Mouse (Mus musculus) intestine, embryonic 16.5 days (tissue): ENCODE results near the gene Sstr5. TPM values are rescaled to one million over a fixed set of nuclear protein-coding genes. Genes with fewer than 3 reads are reported as not detected.

Experiments used
- ATAC-seq: fragments of 200-750 bp; cut with Nextera tagmentation; 2 replicates; pipeline ENCODE4 v1.8.0; 2017; ENCODE audit warnings: moderate TSS enrichment, moderate library complexity
- H3K27ac ChIP-seq: fragments of 300-500 bp; sonication (generic); 2 replicates; pipeline ENCODE4 v1.5.1; 2014; ENCODE audit warnings: mild to moderate bottlenecking, low read length
- H3K27me3 ChIP-seq: fragments of 300-500 bp; sonication (generic); replicated peaks from 2 replicates; pipeline ENCODE4 v1.6.1; 2014; ENCODE audit warnings: low read length, control low read depth, mixed read lengths; ENCODE audit not compliant: control insufficient read depth, insufficient read depth
- H3K36me3 ChIP-seq: fragments of 300-500 bp; sonication (generic); 2 replicates; pipeline ENCODE4 v1.6.1; 2014; ENCODE audit warnings: low read length, control low read depth; ENCODE audit not compliant: control insufficient read depth, insufficient read depth
- H3K4me1 ChIP-seq: fragments of 300-500 bp; sonication (generic); 2 replicates; pipeline ENCODE4 v1.6.1; 2014; ENCODE audit warnings: low read length, control low read depth, mixed read lengths; ENCODE audit not compliant: control insufficient read depth, insufficient read depth
- H3K4me2 ChIP-seq: fragments of 300-500 bp; sonication (generic); 2 replicates; pipeline ENCODE4 v1.6.1; 2014; ENCODE audit warnings: low read depth, low read length, control low read depth
- H3K4me3 ChIP-seq: fragments of 300-500 bp; sonication (generic); 2 replicates; pipeline ENCODE4 v1.5.1; 2014; ENCODE audit warnings: mild to moderate bottlenecking, low read length
- H3K9ac ChIP-seq: fragments of 300-500 bp; sonication (generic); 2 replicates; pipeline ENCODE4 v1.6.1; 2014; ENCODE audit warnings: low read depth, low read length
- H3K9me3 ChIP-seq: fragments of 300-500 bp; sonication (generic); 2 replicates; pipeline ENCODE4 v1.6.1; 2016; ENCODE audit warnings: low read length, control low read depth; ENCODE audit not compliant: control insufficient read depth
- WGBS: fragments of 180-500 bp; shearing (Covaris S2); extraction: QIAGEN DNeasy Blood & Tissue Kit; methylation state at CpG from one replicate; pipeline ENCODE4 v1.1.7; 2014; 5-methylcytosine and 5-hydroxymethylcytosine counted together
- polyA plus RNA-seq: library from polyadenylated mRNA; unstranded; fragments of >200 nt; fragmentation: Nextera tagmentation; extraction: Ambion mirVana; gene quantifications from 2 replicates; pipeline ENCODE4 v1.2.1, GENCODE M21; 2015

Gene Sstr5
- polyA plus RNA-seq, 1 experiment from 2014 or later: 1.0 TPM

- WGBS: 31% methylated on average over 5 of the region's 5 CpGs
- Histone ChIP-seq H3K9ac (no peak overlapping the region), H3K36me3 (no peaks in the 10 kb centered on the region), H3K9me3 (no peaks in the 10 kb centered on the region), H3K27ac (no peak overlapping the region), H3K4me3 (no peak overlapping the region), H3K4me2 (no peak overlapping the region), H3K4me1 (no peaks in the 10 kb centered on the region), H3K27me3 (no peaks in the 10 kb centered on the region; the same call in 1 of the 2 replicates)
- no peak for ATAC-seq
Observed at GRCm38 (mm10) chr17:25516315-25516714, 19.2 kb upstream of the Sstr5 start.

- Histone ChIP-seq H3K36me3 (no peaks in the 10 kb centered on the region), H3K4me3 (no peak overlapping the region), H3K9me3 (no peaks in the 10 kb centered on the region), H3K9ac (no peak overlapping the region), H3K4me1 (no peaks in the 10 kb centered on the region), H3K27ac (no peak overlapping the region), H3K4me2 (no peak overlapping the region), H3K27me3 (no peaks in the 10 kb centered on the region; the same call in 1 of the 2 replicates)
- ATAC-seq: no peak
- WGBS: 91% methylated on average over 2 of the region's 2 CpGs
Observed at GRCm38 (mm10) chr17:25514055-25514454, 17.0 kb upstream of the Sstr5 start.

- Histone ChIP-seq H3K27ac (no peak overlapping the region), H3K36me3 (no peaks in the 10 kb centered on the region), H3K9me3 (no peaks in the 10 kb centered on the region), H3K4me2 (no peak overlapping the region), H3K4me3 (no peak overlapping the region), H3K4me1 (no peaks in the 10 kb centered on the region), H3K27me3 (no peaks in the 10 kb centered on the region; the same call in 1 of the 2 replicates), H3K9ac (no peak overlapping the region)
- ATAC-seq: no peak
- 77% methylated on average over 3 of the region's 3 CpGs for WGBS
Observed at GRCm38 (mm10) chr17:25511876-25512275, 14.8 kb upstream of the Sstr5 start.

- Histone ChIP-seq H3K27me3 (no peaks in the 10 kb centered on the region; the same call in 1 of the 2 replicates), H3K9ac (no peak overlapping the region), H3K36me3 (no peaks in the 10 kb centered on the region), H3K27ac (no peak overlapping the region), H3K4me1 (no peaks in the 10 kb centered on the region), H3K4me3 (no peak overlapping the region), H3K4me2 (no peak overlapping the region), H3K9me3 (no peaks in the 10 kb centered on the region)
- 80% methylated on average over 10 of the region's 10 CpGs for WGBS
- no peak for ATAC-seq
Observed at GRCm38 (mm10) chr17:25510074-25510830, 13.2 kb upstream of the Sstr5 start.

GRCm38 (mm10) chr17:25508860-25509577 is 11.9 kb upstream of the Sstr5 start:
- H3K36me3 ChIP-seq: no peaks in the 10 kb centered on the region

GRCm38 (mm10) chr17:25507799-25508198 is 10.7 kb upstream of the Sstr5 start:
- Histone ChIP-seq H3K4me3 (no peak overlapping the region), H3K4me2 (no peak overlapping the region), H3K36me3 (no peaks in the 10 kb centered on the region), H3K27ac (no peak overlapping the region), H3K9ac (no peak overlapping the region), H3K27me3 (no peaks in the 10 kb centered on the region), H3K4me1 (no peaks in the 10 kb centered on the region), H3K9me3 (no peaks in the 10 kb centered on the region)
- 17% methylated on average over 3 of the region's 3 CpGs for WGBS
- ATAC-seq: no peak

More at GRCm38 (mm10) chr17:25508860-25509577, 11.9 kb upstream of the Sstr5 start:
- H3K27me3 ChIP-seq: no peaks in the 10 kb centered on the region
- H3K9ac ChIP-seq: no peak overlapping the region
- WGBS: 55% methylated on average over 7 of the region's 7 CpGs
- ATAC-seq: no peak
- no peak overlapping the region for H3K4me3 ChIP-seq
- H3K27ac ChIP-seq: no peak overlapping the region
- H3K4me1 ChIP-seq: no peaks in the 10 kb centered on the region
- H3K4me2 ChIP-seq: no peak overlapping the region
- H3K9me3 ChIP-seq: no peaks in the 10 kb centered on the region

GRCm38 (mm10) chr17:25502599-25502998 is 5.5 kb upstream of the Sstr5 start:
- H3K4me1 ChIP-seq: no peaks in the 10 kb centered on the region
- WGBS: 74% methylated on average over 4 of the region's 4 CpGs
- H3K4me3 ChIP-seq: no peak overlapping the region
- no peaks in the 10 kb centered on the region for H3K36me3 ChIP-seq
- H3K4me2 ChIP-seq: no peak overlapping the region
- H3K27ac ChIP-seq: no peak overlapping the region
- H3K27me3 ChIP-seq: peaks cover 6% of the 10 kb centered on the region; the same call in 1 of the 2 replicates
- ATAC-seq: no peak
- no peaks in the 10 kb centered on the region for H3K9me3 ChIP-seq
- no peak overlapping the region for H3K9ac ChIP-seq

GRCm38 (mm10) chr17:25482092-25482491 is 15.0 kb downstream of the Sstr5 start:
- ATAC-seq: no peak
- Histone ChIP-seq H3K9me3 (no peaks in the 10 kb centered on the region), H3K9ac (no peak overlapping the region), H3K4me2 (no peak overlapping the region), H3K4me1 (no peaks in the 10 kb centered on the region), H3K36me3 (no peaks in the 10 kb centered on the region), H3K27me3 (no peaks in the 10 kb centered on the region), H3K27ac (no peak overlapping the region), H3K4me3 (no peak overlapping the region)
- 83% methylated on average over 6 of the region's 6 CpGs for WGBS

GRCm38 (mm10) chr17:25480820-25481219 is 16.3 kb downstream of the Sstr5 start:
- Histone ChIP-seq H3K9me3 (no peaks in the 10 kb centered on the region), H3K4me2 (no peak overlapping the region), H3K36me3 (no peaks in the 10 kb centered on the region), H3K27ac (no peak overlapping the region), H3K4me1 (no peaks in the 10 kb centered on the region), H3K4me3 (no peak overlapping the region), H3K9ac (no peak overlapping the region), H3K27me3 (no peaks in the 10 kb centered on the region)
- ATAC-seq: no peak
- whole genome bisulfite sequencing: 55% methylated on average over 4 of the region's 4 CpGs
